Mouse (Mus musculus): ENCODE measurements around the gene Xpo1. TPM values are rescaled to one million over a fixed set of nuclear protein-coding genes. Genes with fewer than 3 reads are reported as not detected.

Gene Xpo1
- 149 and 159 TPM in 2 replicates for polyA plus RNA-seq (2016; fragmentation: Nextera tagmentation; extraction: Ambion mirVana)

DNA sequence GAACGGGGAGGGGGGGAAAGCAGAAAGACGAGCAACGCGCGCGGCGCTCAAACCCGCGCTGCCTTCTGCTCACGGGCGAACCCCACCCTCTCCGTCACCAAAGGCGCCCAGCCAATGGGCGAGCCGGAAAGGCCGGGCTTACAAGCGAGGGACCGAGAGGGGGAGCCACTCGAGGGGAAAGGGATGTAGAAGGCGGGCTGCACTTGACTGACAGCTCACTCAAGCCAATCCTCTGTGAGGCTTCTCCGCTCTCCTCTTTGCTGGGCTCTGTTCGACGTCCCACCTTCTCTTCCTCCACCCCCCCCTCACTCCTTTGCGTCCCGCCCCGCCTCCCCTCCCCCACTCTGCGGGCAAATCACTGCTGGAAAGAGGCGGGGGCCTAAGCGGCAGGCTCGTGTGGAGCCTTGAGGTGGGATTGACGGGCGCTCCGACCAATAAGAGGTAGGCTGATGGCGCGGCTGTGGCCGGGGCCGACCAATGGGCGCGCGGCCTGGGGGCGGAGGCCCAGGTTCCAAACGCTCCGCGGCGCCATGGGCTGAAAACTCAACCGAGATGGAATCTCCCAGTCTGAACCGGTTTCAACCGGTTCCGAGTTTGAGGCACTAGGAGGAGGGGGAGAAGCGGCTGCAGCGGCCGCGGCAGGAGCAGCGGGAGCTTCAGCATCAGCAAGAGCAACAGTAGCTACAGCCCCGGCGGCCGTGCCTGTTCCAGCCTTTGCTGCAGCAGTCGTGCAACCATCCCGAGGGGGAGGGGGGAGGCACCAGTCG is at the start of gene Xpo1:
Xpo1 (plus strand) TSS at position 615 of the 767 bp plus-strand sequence.
- peak within 1 kb of the TSS; percentile 80 for H3K4me3 ChIP-seq
- peak; percentile 99 for ATAC-seq (ENCODE audit: low FRiP score)
- H3K4me2 ChIP-seq (replicated peaks): peak within 1 kb of the TSS; percentile 85
- H3K4me1 ChIP-seq: peaks cover 18% of the 10 kb centered on the region
- no peaks in the 10 kb centered on the region for H3K36me3 ChIP-seq
- no peaks in the 10 kb centered on the region for H3K9me3 ChIP-seq (replicated peaks)
- WGBS: under 1% methylated on average over 47 of the region's 60 CpGs
- no peaks in the 10 kb centered on the region for H3K27me3 ChIP-seq
- peak within 1 kb of the TSS; percentile 100 for H3K27ac ChIP-seq
- H3K9ac ChIP-seq: peak within 1 kb of the TSS; percentile 99

DNA sequence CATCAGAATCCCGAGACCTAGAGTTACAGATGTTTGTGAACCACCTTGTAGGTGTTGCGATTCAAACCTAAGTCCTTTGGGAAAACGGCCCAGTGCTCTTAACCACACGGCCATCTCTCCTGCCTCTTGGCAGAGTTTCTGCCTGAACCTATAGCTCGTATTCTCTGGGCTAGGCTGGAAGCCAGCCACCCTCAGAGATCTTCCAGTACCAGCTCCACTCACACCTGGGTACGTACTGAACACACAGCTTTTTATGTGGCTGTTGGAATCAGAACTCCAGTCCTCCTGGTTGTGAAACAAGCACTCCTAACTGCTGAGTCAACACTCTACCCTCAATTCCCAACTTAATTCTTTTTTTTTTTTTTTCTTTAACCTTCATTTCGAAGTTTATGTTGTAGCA is 46.1 kb upstream of the Xpo1 start:
- H3K9me3 ChIP-seq (replicated peaks): no peaks in the 10 kb centered on the region
- no peak overlapping the region for H3K9ac ChIP-seq
- H3K36me3 ChIP-seq: no peaks in the 10 kb centered on the region
- WGBS: 89% methylated on average over 7 of the region's 7 CpGs
- no peaks in the 10 kb centered on the region for H3K27me3 ChIP-seq
- no peak overlapping the region for H3K4me3 ChIP-seq
- H3K4me2 ChIP-seq (replicated peaks): no peak overlapping the region
- no peak for ATAC-seq (ENCODE audit: low FRiP score)
- no peak overlapping the region for H3K27ac ChIP-seq
- H3K4me1 ChIP-seq: peaks cover 8% of the 10 kb centered on the region

DNA sequence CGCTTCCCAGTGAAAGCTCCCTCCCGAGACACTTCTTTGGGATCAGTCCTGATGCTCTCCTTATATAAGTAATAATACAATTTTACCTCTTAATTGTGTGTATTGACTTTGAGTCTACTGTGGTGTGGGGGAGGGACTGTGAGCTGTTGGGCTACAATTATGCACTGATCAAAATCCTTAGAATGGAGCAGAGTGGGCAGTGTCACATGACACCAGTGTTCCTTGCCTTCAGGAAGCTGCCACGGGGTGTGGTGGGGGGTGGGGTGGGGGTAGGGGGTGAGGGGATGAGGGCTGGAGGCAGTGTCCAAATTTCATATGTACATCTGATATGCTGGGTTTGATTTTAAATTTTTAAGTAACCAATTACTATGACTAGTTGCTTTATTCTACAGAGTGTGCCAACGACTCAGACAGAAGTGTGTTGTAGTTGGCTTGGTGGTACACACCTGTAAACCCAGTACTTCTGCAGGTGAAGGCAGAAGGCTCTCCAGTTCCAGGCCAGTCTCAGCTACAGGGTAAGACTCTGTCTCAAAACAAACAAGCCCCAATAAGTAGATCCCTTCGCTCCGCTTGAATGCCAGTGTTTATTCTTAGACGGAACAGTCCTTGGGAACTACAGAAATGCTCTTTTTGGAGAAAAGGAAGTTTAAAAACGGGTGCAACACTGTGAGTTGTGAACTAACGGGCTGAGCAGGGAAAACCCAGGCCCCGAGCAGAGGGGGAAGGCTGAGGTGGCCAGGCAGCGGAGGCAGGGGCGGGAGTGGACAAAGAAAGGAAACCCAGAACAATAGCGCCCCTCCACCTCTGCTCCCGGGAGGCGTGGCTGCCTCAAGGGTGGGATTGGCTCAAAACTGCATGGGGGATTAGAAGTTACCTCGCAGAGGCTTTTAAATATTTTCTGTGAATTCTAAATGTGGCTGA is 45.0 kb upstream of the Xpo1 start:
- Histone ChIP-seq H3K9me3 (replicated peaks) (no peaks in the 10 kb centered on the region), H3K36me3 (no peaks in the 10 kb centered on the region), H3K4me1 (peaks cover 8% of the 10 kb centered on the region), H3K4me2 (replicated peaks) (peak overlapping the region; percentile 55), H3K4me3 (peak overlapping the region; percentile 15), H3K9ac (peak overlapping the region; percentile 44), H3K27me3 (no peaks in the 10 kb centered on the region), H3K27ac (peak overlapping the region; percentile 49)
- ATAC-seq (ENCODE audit: low FRiP score): peak; percentile 80
- WGBS: 11% methylated on average over 16 of the region's 16 CpGs

DNA sequence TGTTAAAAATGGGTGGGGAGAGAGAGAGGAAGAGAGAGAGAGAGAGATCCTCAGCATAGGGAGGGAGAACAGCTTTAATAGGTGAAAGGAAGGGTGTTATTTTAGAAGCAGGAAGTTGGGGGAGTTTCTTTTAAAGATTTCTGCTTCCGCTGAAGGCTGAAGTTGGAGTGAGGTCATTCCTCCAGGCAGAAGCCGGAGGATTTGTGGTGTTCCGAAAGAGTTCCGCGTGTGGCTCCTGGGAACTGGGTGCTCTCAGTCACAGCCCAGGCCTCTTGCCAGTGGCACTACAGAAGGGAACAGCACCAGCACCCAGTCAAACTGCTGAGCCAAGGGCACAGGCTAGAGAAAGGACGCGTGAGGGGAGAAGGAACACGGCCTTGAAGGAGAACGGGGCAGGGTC is 38.4 kb upstream of the Xpo1 start:
- Histone ChIP-seq H3K36me3 (no peaks in the 10 kb centered on the region), H3K27me3 (no peaks in the 10 kb centered on the region), H3K27ac (no peak overlapping the region), H3K9me3 (replicated peaks) (no peaks in the 10 kb centered on the region), H3K4me1 (no peaks in the 10 kb centered on the region), H3K4me2 (replicated peaks) (no peak overlapping the region), H3K9ac (no peak overlapping the region), H3K4me3 (no peak overlapping the region)
- WGBS: 95% methylated on average over 9 of the region's 9 CpGs
- no peak for ATAC-seq (ENCODE audit: low FRiP score)

DNA sequence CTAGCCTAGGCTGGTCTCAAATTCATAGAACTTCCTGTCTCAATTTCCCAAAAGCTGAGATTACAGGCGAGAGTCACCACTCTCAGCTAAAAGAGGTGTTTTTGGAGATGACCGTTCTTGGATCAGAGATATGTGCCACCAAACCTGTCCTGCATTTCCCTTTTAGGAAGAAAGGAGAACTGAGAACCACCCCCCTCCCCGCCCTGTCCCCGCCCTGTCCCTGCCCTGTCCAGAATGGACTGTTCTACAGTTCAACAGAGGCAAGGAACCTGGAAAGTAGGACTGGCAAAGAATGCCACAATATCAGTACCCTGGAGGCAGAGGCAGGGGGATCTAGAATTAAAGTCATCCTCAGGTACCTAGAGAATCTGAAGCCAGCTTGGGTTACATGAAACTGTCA is 19.8 kb upstream of the Xpo1 start:
- ATAC-seq (ENCODE audit: low FRiP score): no peak
- 85% methylated on average over 4 of the region's 4 CpGs for WGBS
- Histone ChIP-seq H3K4me3 (no peak overlapping the region), H3K36me3 (no peaks in the 10 kb centered on the region), H3K4me2 (replicated peaks) (no peak overlapping the region), H3K9me3 (replicated peaks) (no peaks in the 10 kb centered on the region), H3K4me1 (no peaks in the 10 kb centered on the region), H3K9ac (no peak overlapping the region), H3K27ac (no peak overlapping the region), H3K27me3 (no peaks in the 10 kb centered on the region)

DNA sequence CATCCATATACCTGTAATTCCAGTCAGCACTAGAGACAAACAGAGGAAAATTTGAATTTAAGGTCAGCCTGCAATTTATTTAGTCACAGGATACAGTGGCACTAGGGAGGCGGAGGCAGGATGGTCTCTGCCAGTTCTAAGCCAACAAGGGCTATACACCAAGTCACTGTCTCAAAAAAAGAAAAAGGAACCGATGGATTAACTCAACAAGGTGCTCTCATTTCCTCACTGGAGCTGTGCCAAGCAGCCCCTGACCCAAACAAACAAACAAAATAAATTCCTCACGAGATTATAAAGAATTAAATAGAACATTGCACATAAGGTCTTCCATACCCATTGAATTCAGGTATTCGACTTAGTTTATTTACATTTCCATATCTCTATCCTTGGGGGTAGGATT is 1.9 kb upstream of the Xpo1 start:
- Histone ChIP-seq H3K27ac (no peak overlapping the region), H3K4me3 (no peak overlapping the region), H3K9me3 (replicated peaks) (no peaks in the 10 kb centered on the region), H3K9ac (no peak overlapping the region), H3K4me1 (peaks cover 8% of the 10 kb centered on the region), H3K4me2 (replicated peaks) (no peak overlapping the region), H3K27me3 (no peaks in the 10 kb centered on the region), H3K36me3 (no peaks in the 10 kb centered on the region)
- no peak for ATAC-seq (ENCODE audit: low FRiP score)
- WGBS: 94% methylated on average over 4 of the region's 4 CpGs

DNA sequence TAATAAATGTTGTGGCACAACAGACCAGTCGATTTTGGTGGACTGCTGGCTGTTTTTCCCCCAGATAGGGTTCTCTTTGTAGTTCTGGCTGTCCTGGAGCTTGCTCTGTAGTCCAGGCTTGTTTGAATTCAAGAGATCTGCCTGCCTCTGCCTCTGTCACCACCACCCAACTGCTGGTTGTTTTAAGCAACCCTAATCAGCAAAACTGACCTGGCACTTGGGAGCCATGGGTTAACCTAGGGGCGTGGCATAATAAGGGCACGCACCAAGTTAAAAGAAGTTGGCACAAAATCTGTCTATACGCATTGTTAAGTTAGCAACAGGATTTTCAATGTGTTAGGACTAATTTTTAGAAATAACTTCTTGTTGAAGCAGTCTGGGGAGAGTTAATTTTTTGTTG is 1.3 kb upstream of the Xpo1 start:
- Histone ChIP-seq H3K27me3 (no peaks in the 10 kb centered on the region), H3K36me3 (no peaks in the 10 kb centered on the region), H3K4me2 (replicated peaks) (peak overlapping the region; percentile 56), H3K4me3 (peak overlapping the region; percentile 80), H3K9me3 (replicated peaks) (no peaks in the 10 kb centered on the region), H3K4me1 (peaks cover 12% of the 10 kb centered on the region), H3K9ac (peak overlapping the region; percentile 85), H3K27ac (peak overlapping the region; percentile 94; the same call in 1 of the 2 replicates)
- WGBS: 83% methylated on average over 4 of the region's 4 CpGs
- ATAC-seq (ENCODE audit: low FRiP score): no peak

DNA sequence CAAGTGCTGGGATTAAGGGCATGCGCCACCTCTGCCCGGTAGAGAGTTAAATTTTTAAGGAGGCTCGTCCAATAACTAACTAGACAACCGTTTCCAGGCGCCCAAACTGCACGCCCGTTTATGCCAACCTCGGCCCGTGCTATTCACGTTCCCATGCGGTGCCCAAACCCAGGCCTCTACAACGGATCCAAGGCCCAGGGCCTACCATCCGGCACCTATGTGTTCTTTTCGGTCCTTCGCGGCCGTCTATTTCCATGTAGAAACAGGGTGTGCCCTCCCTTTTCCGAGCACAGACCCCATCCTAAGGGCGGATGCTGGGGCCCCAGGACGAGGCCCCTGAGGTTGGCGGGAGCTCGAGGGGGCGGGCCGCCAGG is 801 bp upstream of the Xpo1 start:
- no peaks in the 10 kb centered on the region for H3K36me3 ChIP-seq
- H3K4me1 ChIP-seq: peaks cover 13% of the 10 kb centered on the region
- peak overlapping the region; percentile 94 for H3K27ac ChIP-seq
- peak overlapping the region; percentile 85 for H3K9ac ChIP-seq
- peak overlapping the region; percentile 56 for H3K4me2 ChIP-seq (replicated peaks)
- no peak for ATAC-seq (ENCODE audit: low FRiP score)
- H3K9me3 ChIP-seq (replicated peaks): no peaks in the 10 kb centered on the region
- WGBS: 2% methylated on average over 20 of the region's 24 CpGs
- no peaks in the 10 kb centered on the region for H3K27me3 ChIP-seq
- H3K4me3 ChIP-seq: peak overlapping the region; percentile 80

DNA sequence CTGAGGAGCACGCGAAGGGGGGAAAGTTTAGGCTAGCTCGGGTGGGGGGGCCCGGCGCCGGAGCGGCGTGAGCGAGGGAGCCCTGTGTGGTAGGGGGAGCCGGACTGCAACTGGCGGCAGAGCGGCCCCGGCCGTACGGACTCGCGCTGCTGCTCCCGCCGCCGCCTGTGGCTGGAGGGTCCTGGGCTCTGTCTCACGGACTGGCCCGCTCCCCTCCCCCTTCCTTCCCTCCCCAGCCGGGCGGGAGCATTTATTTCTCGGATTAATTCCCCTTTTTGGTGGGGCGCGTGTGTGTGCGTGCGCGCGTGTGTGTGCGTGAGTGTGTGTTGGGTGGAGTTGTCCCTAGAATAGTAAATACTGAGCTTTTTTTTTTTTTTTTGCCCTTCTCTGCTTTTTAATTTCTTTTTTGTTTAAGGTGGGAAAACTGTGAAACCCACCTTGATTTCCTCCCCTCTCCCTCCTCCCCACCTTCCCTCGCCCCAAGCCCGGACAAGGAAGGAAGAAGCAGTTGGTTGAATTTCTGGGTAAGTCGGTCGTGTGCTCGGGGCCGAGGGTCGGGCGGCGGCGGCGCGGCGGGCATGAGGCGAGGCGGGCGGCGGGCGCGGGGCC is 457 bp downstream of the Xpo1 start:
- under 1% methylated on average over 49 of the region's 51 CpGs for WGBS
- ATAC-seq (ENCODE audit: low FRiP score): peak; percentile 47
- no peaks in the 10 kb centered on the region for H3K27me3 ChIP-seq

DNA sequence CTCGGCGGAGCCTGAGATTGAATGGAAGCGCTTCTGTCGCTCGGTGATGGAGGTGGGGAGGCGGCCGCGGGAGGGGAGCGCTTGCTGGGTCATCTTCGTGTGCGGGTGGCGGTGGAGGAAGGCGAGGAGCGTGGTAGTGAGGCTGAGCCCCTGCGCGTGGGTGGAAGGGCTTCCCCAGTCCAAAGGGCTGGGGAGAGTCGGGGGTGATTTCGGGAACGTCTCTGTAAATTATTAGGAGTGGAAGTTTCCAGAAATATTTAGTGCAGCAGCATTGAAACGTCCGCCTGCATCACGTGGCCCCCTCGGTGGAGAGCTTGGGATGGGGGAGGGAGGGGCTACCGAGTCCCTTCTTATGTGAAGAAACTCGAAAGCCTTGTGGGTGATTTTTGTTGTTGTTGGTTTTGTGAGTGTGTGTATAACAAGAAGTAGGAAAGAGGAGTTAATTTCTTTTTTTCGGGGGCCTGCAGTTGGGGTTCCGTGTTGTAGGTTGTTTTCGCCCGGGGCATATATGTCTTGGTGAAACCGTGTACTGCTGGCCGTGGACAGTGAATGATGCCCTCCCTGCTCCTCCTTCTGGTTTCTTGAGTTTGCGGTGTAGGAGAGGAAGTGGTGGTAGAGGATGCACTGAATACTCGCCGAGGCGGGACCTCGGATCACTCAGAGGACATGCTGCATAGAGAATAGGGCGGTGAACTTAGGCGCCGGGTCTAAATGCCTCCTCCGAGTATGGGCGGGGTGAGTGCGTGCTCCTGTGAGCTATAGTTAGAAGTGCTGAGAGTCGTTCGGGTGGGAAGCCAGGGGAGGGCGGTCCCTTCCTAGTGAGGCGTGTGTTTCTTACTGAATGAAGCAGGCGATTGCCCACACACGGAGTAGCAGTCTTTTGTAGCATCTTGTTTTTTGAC is 1.2 kb downstream of the Xpo1 start:
- under 1% methylated on average over 48 of the region's 48 CpGs for WGBS
- peak overlapping the region; percentile 80 for H3K4me3 ChIP-seq
- no peaks in the 10 kb centered on the region for H3K9me3 ChIP-seq (replicated peaks)
- H3K9ac ChIP-seq: peak overlapping the region; percentile 99
- no peaks in the 10 kb centered on the region for H3K27me3 ChIP-seq
- H3K4me2 ChIP-seq (replicated peaks): peak overlapping the region; percentile 85
- no peak for ATAC-seq (ENCODE audit: low FRiP score)
- H3K4me1 ChIP-seq: peaks cover 20% of the 10 kb centered on the region
- H3K27ac ChIP-seq: peak overlapping the region; percentile 100
- H3K36me3 ChIP-seq: peaks cover under 1% of the 10 kb centered on the region; the same call in 1 of the 2 replicates

More for the DNA sequence above, 457 bp downstream of the Xpo1 start:
- peak overlapping the region; percentile 99 for H3K9ac ChIP-seq
- H3K4me3 ChIP-seq: peak overlapping the region; percentile 80
- peaks cover 20% of the 10 kb centered on the region for H3K4me1 ChIP-seq
- H3K4me2 ChIP-seq (replicated peaks): peak overlapping the region; percentile 85
- H3K27ac ChIP-seq: peak overlapping the region; percentile 100
- no peaks in the 10 kb centered on the region for H3K9me3 ChIP-seq (replicated peaks)
- no peaks in the 10 kb centered on the region for H3K36me3 ChIP-seq

DNA sequence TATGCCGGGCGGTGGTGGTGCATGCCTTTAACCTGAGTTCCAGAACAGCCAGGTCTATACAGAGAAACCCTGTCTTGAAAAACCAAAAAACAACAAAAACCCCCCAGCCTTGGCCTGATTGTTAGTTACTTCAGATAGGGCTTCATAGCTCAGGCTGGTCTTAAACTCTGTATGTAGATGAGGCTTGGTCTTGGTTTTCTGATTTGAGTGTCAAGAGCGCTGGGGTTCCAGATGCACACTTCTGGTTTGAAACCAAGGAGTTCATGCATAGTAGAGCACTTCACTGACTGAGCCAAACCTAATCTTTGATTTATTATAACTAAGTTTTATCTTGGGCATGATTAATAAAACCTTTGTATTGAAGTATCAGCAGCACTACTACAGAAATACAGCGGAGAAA is 3.2 kb downstream of the Xpo1 start:
- Histone ChIP-seq H3K4me2 (replicated peaks) (peak overlapping the region; percentile 85), H3K36me3 (peaks cover 21% of the 10 kb centered on the region), H3K4me1 (peaks cover 20% of the 10 kb centered on the region), H3K4me3 (no peak overlapping the region), H3K27ac (no peak overlapping the region), H3K9ac (no peak overlapping the region), H3K9me3 (replicated peaks) (no peaks in the 10 kb centered on the region), H3K27me3 (no peaks in the 10 kb centered on the region)
- ATAC-seq (ENCODE audit: low FRiP score): no peak
- 92% methylated on average over 4 of the region's 4 CpGs for WGBS

Measured in hindbrain, embryonic 12.5 days (tissue).